Mouse (Mus musculus) erythroblast, adult 5-6 weeks (primary cell): ENCODE measurements around the gene Prpf8. TPM values are rescaled to one million over a fixed set of nuclear protein-coding genes. Genes with fewer than 3 reads are reported as not detected.

ENCODE experiments used
- ATAC-seq: replicated peaks from 2 replicates; pipeline ENCODE4 v1.8.0; 2016; ENCODE audit warnings: moderate number of reproducible peaks, mild to moderate bottlenecking, moderate TSS enrichment, inconsistent platforms; ENCODE audit not compliant: poor library complexity, low FRiP score, severe bottlenecking
- total RNA-seq, 2 experiments: library from RNA; stranded (forward) in 1 of 2; stranded (reverse) in 1 of 2; fragments of 150-400 nt in 1 of 2; fragments of 200-764, 138-1000 nt in 1 of 2; gene quantifications; 2 replicates each; pipeline versions ENCODE4 v1.2.3 to v1.2.4; 2015 to 2017; ENCODE audit warnings: low replicate concordance in 2 of 2

Gene Prpf8
- total RNA-seq, 2 experiments from 2014 or later, result 27.0 to 42.3 TPM

- ATAC-seq, result no peak
Observed at GRCm38 (mm10) chr11:75458628-75459041, 28.0 kb upstream of the Prpf8 start.

GRCm38 (mm10) chr11:75459141-75459711 lies 27.4 kb upstream of the Prpf8 start:
- no peak for ATAC-seq

- no peak for ATAC-seq
Observed at GRCm38 (mm10) chr11:75459751-75460102, 26.9 kb upstream of the Prpf8 start.

GRCm38 (mm10) chr11:75460103-75460843 lies 26.3 kb upstream of the Prpf8 start:
- peak; percentile 60 for ATAC-seq

GRCm38 (mm10) chr11:75460844-75461742 lies 25.5 kb upstream of the Prpf8 start, which contains the start of gene Tlcd2:
Tlcd2 (plus strand) TSS chr11:75461715.
- peak; percentile 71 for ATAC-seq

GRCm38 (mm10) chr11:75461743-75462252 lies 24.8 kb upstream of the Prpf8 start:
- ATAC-seq, result no peak

GRCm38 (mm10) chr11:75462253-75462783 lies 24.3 kb upstream of the Prpf8 start:
- peak; percentile 48 for ATAC-seq

GRCm38 (mm10) chr11:75462865-75463336 lies 23.7 kb upstream of the Prpf8 start:
- peak; percentile 35 for ATAC-seq

- ATAC-seq, result no peak
Observed at GRCm38 (mm10) chr11:75463624-75464023, 23.0 kb upstream of the Prpf8 start.

GRCm38 (mm10) chr11:75464417-75464816 lies 22.2 kb upstream of the Prpf8 start:
- no peak for ATAC-seq

- ATAC-seq, result no peak
Observed at GRCm38 (mm10) chr11:75465051-75465450, 21.6 kb upstream of the Prpf8 start.

GRCm38 (mm10) chr11:75466731-75467505 lies 19.7 kb upstream of the Prpf8 start:
- no peak for ATAC-seq

- ATAC-seq, result peak; percentile 77
Observed at GRCm38 (mm10) chr11:75467512-75468215, 19.0 kb upstream of the Prpf8 start.

- no peak for ATAC-seq
Observed at GRCm38 (mm10) chr11:75468410-75468809, 18.2 kb upstream of the Prpf8 start.

GRCm38 (mm10) chr11:75469261-75469660 lies 17.4 kb upstream of the Prpf8 start:
- no peak for ATAC-seq

GRCm38 (mm10) chr11:75470675-75471074 lies 15.9 kb upstream of the Prpf8 start:
- no peak for ATAC-seq

GRCm38 (mm10) chr11:75472469-75473081 lies 14.0 kb upstream of the Prpf8 start:
- peak; percentile 45; the same call in 1 of the 2 replicates for ATAC-seq

- ATAC-seq, result no peak
Observed at GRCm38 (mm10) chr11:75473376-75473775, 13.2 kb upstream of the Prpf8 start.
